Mouse (Mus musculus): ENCODE results near the gene Eif4b.
A peak's percentile ranks its signal among the peaks of the same experiment; 100 is the strongest.
"Not testable (repeated sequence)": the region's sequence is repeated elsewhere in the genome, so short reads cannot be mapped to it uniquely, and the experiment has no call there.

Gene Eif4b

DNA sequence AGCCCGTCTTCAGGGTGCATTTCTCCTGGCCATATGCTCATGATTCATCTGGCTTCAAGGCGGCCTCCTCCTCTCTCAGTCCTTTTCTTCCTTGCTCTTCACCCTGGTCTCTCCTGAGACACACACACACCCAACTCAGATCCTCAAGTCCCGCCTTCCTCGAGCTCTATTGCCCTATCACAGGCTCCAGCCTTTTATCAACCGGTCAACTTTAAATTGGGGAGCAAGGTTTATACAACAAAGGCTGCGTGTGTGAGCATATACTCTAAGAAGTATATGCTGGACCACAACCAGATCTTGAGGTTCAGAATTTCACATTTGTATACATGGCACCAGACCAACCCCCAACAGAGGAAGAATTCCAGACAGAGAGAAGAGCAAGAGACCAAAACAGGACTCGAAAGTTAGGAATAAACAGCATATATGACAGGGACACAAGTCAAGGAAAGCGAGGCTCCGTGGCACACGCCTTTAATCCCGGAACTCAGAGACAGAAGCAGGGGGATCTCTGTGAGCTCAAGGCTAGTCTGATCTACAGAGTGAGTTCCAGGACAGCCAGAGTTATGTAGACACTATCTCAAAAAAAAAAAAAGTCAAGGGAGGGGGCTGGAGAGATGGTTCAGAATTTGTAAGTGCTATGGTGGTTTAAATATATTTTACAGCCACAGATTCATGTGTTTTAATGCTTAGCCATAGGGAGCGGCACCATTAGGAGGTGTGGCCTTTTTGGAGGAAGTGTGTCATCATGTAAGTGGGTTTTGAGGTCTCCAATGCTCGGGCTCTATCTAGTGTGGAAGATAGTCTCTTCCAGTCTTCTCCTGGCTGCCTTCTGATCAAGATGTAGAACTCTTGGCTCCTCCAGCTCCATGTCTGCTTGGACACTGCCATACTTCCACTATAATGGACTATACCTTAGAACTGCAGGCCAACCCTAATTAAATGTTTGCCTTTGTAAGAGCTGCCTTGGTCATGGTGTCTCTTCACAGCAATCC, 2.8 kb upstream of the Eif4b start:
- Histone ChIP-seq H3K9me3 (ENCODE audit: low read length) (no peaks in the 10 kb centered on the region), H3K36me3 (ENCODE audit: insufficient read depth, low read length) (peaks cover 12% of the 10 kb centered on the region), H3K4me3 (replicated peaks; ENCODE audit: low read length) (no peak overlapping the region), H3K27me3 (ENCODE audit: insufficient read depth, low read length) (peaks cover 13% of the 10 kb centered on the region), H3K4me1 (replicated peaks; ENCODE audit: low read depth, low read length) (peaks cover 36% of the 10 kb centered on the region)
- TF ChIP-seq POU5F1 (IDR thresholded peaks at IDR 0.05; ENCODE audit: borderline replicate concordance, low read length) (no peak), NANOG (IDR thresholded peaks at IDR 0.05; ENCODE audit: borderline replicate concordance, low read length) (no peak), CTCF (conservative IDR thresholded peaks at IDR 0.05; ENCODE audit: low read length) (no peak)

DNA sequence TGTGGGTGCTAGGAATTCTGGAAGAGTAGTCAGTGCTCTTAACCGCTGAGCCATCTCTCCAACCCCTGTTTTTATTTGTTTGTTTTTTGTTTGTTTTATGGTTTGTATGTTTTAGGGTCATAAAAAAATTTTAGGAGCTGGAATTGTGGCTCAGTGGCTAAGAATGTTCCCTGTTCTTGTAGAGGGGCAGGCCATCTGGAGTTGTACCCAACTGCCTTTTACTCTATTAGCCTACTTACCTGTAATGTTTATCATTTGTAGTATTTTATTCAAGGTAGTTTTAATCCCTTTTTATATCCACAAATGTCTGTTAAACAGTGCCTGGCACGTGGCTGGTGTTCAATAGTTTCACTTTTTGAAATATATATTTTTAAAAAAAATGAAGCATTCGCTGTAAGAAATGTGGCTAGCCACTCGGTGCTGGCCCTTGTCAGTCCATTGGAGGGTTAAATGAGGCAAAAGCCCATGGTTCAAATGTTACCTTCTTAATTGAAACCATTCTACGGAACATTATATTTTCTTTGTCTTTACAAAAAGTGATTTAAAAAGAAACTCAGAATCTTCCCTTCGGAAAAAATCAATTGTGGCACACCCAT, 512 bp upstream of the Eif4b start:
- 0 out of 2 replicates have a peak, but pooled peaks cover 2% of the 10 kb centered on the region for H3K27me3 ChIP-seq (ENCODE audit: insufficient read depth, low read length)
- peaks cover 47% of the 10 kb centered on the region for H3K4me1 ChIP-seq (replicated peaks; ENCODE audit: low read depth, low read length)
- H3K4me3 ChIP-seq (replicated peaks; ENCODE audit: low read length) = peak overlapping the region; percentile 99
- TF ChIP-seq CTCF (conservative IDR thresholded peaks at IDR 0.05; ENCODE audit: low read length) = no peak
- no peak for TF ChIP-seq POU5F1 (IDR thresholded peaks at IDR 0.05; ENCODE audit: borderline replicate concordance, low read length)
- TF ChIP-seq NANOG (IDR thresholded peaks at IDR 0.05; ENCODE audit: borderline replicate concordance, low read length) = no peak
- peaks cover 29% of the 10 kb centered on the region for H3K36me3 ChIP-seq (ENCODE audit: insufficient read depth, low read length)
- H3K9me3 ChIP-seq (ENCODE audit: low read length) = no peaks in the 10 kb centered on the region

DNA sequence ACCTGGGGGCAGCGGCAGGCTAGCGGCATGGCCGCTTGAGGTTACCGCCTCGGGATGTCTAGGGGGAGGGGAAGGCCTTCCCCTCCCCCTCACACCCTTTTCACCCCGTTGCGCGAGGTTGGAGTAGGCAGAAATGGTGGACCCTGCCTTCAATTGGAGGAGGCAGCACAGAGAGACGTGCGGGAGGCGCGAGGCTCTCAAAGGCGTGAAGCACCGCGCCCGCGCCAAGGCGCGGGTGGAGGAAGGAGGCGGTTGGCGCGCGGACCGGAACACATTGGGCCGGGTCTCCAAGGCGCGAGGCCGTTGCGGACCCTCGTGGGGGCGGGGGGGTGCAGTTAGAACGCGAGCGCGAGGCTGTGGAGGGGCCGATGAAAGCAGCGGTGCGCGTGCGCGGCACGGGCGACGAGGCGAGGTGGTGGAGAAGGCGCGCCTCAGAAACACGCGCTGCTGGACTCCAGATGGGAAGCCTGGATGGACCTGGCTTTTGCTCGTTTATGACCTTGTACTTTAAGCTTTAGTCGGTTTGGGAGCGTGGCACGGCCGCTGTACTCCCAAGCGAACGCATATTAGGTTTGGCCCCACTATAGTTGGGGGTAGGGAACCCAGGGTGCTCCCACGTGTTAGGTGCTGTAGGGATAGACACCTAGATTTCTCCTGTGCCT, 628 bp downstream of the Eif4b start:
- Histone ChIP-seq H3K27me3 (ENCODE audit: insufficient read depth, low read length) (no peaks in the 10 kb centered on the region), H3K9me3 (ENCODE audit: low read length) (no peaks in the 10 kb centered on the region), H3K36me3 (ENCODE audit: insufficient read depth, low read length) (peaks cover 39% of the 10 kb centered on the region), H3K4me1 (replicated peaks; ENCODE audit: low read depth, low read length) (peaks cover 58% of the 10 kb centered on the region), H3K4me3 (replicated peaks; ENCODE audit: low read length) (peak overlapping the region; percentile 99)
- TF ChIP-seq POU5F1 (IDR thresholded peaks at IDR 0.05; ENCODE audit: borderline replicate concordance, low read length) (no peak), NANOG (IDR thresholded peaks at IDR 0.05; ENCODE audit: borderline replicate concordance, low read length) (no peak), CTCF (conservative IDR thresholded peaks at IDR 0.05; ENCODE audit: low read length) (no peak)

DNA sequence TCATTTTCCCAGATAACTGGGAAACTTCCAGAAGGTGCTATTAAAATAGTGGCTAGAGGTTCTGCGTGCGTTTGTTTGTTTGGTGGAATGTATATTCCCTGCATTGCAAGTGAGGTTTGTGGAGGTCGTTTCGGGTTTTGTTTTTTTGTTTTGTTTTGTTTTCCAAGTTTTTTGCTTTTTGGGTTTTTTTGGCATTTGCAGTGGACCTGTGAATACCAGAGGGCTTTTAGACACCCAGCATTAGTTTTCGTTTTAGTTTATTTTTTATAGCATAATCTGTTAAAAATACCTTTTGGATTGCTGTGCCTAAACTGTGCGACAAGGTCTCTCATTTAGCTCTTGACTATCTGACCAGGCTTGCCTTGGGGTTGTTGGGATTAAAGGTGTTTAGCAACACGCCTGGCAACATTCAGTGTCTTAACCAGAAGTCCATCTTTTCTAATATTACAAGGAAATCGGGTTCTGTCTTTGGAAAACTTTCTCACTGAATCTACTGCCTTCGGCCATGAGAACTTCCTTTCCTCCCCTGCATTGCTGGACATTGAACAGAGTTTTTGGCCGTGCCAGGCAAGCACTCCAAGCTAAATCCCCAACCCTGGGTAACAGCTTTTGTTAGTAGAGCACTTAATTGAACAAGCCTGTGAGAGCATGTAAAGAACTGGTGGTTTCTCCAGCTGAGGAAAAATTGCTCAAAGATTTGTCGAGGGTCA, 1.5 kb downstream of the Eif4b start:
- H3K4me1 ChIP-seq (replicated peaks; ENCODE audit: low read depth, low read length) = peaks cover 65% of the 10 kb centered on the region
- no peaks in the 10 kb centered on the region for H3K9me3 ChIP-seq (ENCODE audit: low read length)
- peaks cover 48% of the 10 kb centered on the region for H3K36me3 ChIP-seq (ENCODE audit: insufficient read depth, low read length)
- TF ChIP-seq NANOG (IDR thresholded peaks at IDR 0.05; ENCODE audit: borderline replicate concordance, low read length) (no peak), CTCF (conservative IDR thresholded peaks at IDR 0.05; ENCODE audit: low read length) (no peak), POU5F1 (IDR thresholded peaks at IDR 0.05; ENCODE audit: borderline replicate concordance, low read length) (no peak)
- H3K4me3 ChIP-seq (replicated peaks; ENCODE audit: low read length) = peak overlapping the region; percentile 99
- H3K27me3 ChIP-seq (ENCODE audit: insufficient read depth, low read length) = no peaks in the 10 kb centered on the region

DNA sequence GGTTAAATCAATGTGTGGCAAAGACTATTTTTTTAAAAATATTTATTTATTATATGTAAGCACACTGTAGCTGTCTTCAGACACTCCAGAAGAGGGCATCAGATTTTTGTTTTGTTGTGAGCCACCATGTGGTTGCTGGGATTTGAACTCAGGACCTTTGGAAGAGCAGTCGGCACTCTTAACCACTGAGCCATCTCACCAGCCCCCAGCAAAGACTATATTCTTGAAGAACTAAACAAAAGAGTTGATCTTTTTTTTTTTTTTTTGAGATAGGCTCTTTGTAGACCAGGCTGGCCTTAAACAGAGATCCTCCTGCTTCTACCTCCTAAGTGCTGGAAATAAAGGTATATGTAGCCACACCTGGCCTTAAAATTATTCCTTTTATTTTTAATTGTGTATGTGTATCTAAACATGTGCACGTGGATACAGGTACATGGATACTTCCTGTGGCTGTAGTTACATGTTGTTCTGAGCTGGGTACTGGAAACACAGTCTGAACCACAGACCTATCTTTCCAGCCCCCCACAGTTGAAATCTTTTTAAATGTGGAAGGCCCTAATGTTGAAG, 3.6 kb downstream of the Eif4b start:
- TF ChIP-seq CTCF (conservative IDR thresholded peaks at IDR 0.05; ENCODE audit: low read length) (no peak), POU5F1 (IDR thresholded peaks at IDR 0.05; ENCODE audit: borderline replicate concordance, low read length) (no peak), NANOG (IDR thresholded peaks at IDR 0.05; ENCODE audit: borderline replicate concordance, low read length) (no peak)
- H3K27me3 ChIP-seq (ENCODE audit: insufficient read depth, low read length) = no peaks in the 10 kb centered on the region
- peak overlapping the region; percentile 99 for H3K4me3 ChIP-seq (replicated peaks; ENCODE audit: low read length)
- peaks cover 74% of the 10 kb centered on the region for H3K4me1 ChIP-seq (replicated peaks; ENCODE audit: low read depth, low read length)
- peaks cover 69% of the 10 kb centered on the region for H3K36me3 ChIP-seq (ENCODE audit: insufficient read depth, low read length)
- H3K9me3 ChIP-seq (ENCODE audit: low read length) = no peaks in the 10 kb centered on the region

DNA sequence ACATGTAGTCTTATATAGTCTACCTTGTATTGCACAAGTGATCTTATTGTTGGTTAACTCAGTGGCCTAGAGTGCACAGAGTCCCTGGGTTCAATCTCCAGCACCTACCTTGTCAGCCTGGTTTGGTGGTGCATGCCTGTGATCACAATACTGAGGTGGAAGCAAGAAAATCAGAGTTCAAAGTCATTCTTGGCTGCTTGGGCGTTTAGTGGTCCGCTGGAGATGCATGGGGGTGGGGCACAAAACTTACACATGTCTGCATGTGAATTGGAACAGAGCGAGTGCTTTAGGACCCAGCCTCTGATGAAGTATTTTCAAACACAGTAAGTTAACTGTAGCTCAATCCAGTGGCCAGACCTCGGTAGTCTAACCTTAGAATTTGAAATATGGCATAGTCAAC, 5.6 kb downstream of the Eif4b start:
- peaks cover 89% of the 10 kb centered on the region for H3K4me1 ChIP-seq (replicated peaks; ENCODE audit: low read depth, low read length)
- no peak for TF ChIP-seq NANOG (IDR thresholded peaks at IDR 0.05; ENCODE audit: borderline replicate concordance, low read length)
- no peak for TF ChIP-seq CTCF (conservative IDR thresholded peaks at IDR 0.05; ENCODE audit: low read length)
- no peak for TF ChIP-seq POU5F1 (IDR thresholded peaks at IDR 0.05; ENCODE audit: borderline replicate concordance, low read length)
- H3K27me3 ChIP-seq (ENCODE audit: insufficient read depth, low read length) = no peaks in the 10 kb centered on the region
- H3K9me3 ChIP-seq (ENCODE audit: low read length) = no peaks in the 10 kb centered on the region
- peak overlapping the region; percentile 35 for H3K4me3 ChIP-seq (replicated peaks; ENCODE audit: low read length)
- H3K36me3 ChIP-seq (ENCODE audit: insufficient read depth, low read length) = peaks cover 90% of the 10 kb centered on the region

DNA sequence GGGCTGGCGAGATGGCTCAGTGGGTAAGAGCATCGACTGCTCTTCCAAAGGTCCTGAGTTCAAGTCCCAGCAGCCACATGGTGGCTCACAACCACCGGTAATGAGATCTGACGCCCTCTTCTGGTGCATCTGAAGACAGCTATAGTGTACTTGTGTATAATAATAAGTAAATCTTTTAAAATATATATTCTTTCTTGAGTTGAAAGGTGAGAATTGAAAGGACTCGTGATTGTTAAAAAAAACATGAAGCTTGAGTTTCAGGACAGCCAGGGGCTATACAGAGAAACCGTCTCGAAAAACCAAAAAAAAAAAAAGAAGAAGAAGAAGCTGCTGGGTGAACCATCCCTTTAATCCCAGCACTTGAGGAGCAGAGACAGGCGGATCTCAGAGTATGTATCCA, 6.4 kb downstream of the Eif4b start:
- H3K4me1 ChIP-seq (replicated peaks; ENCODE audit: low read depth, low read length) = peaks cover 96% of the 10 kb centered on the region
- not testable (repeated sequence) for H3K27me3 ChIP-seq (ENCODE audit: insufficient read depth, low read length); H3K9me3 ChIP-seq (ENCODE audit: low read length)
- TF ChIP-seq CTCF (conservative IDR thresholded peaks at IDR 0.05; ENCODE audit: low read length) = 0 out of 2 replicates have a peak, but pooled peaks have one; percentile 3
- peak overlapping the region; percentile 35 for H3K4me3 ChIP-seq (replicated peaks; ENCODE audit: low read length)
- H3K36me3 ChIP-seq (ENCODE audit: insufficient read depth, low read length) = peaks cover 93% of the 10 kb centered on the region

Measured in E14TG2a.4 (cell line).